Mouse (Mus musculus): ENCODE measurements at regions not wholly inside any gene's neighbourhood (a gene's known extent, or its start where the extent isn't known, plus 50 kb on each side); places are given as distances from the start of the nearest gene placed in this dataset.

DNA sequence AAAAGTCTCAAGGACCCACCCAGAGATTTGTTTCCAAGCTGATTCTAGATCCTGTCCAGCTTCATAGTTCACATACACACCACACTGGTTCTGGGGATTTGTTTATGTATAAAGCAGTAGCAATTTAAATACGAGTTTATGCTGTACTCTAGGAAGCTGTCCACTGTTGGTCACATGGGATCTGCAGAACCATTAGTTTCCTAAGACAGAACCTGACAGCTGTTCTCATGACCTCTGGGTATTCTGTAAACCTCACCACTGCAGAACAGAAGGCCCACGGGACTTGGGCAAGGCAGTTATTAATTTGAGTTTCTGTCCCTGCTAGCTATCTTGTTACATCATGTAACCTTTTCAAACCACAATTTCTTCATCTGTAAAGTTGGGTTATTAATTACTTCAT, 265.4 kb upstream of the Smlr1 start:
- TF ChIP-seq POLR2A (IDR thresholded peaks at IDR 0.05; ENCODE audit: low read depth, low read length) (no peak), NELFE (IDR thresholded peaks at IDR 0.05; ENCODE audit: low read depth, low read length) (no peak), CTCF (conservative IDR thresholded peaks at IDR 0.05 in 1 of 2, IDR thresholded peaks at IDR 0.05 in 1 of 2; ENCODE audit: low read depth in 2 of 2, low read length in 2 of 2) (no peak), RAD21 (IDR thresholded peaks at IDR 0.05; ENCODE audit: low read depth, low read length) (no peak), SMC3 (IDR thresholded peaks at IDR 0.05; ENCODE audit: low read depth, low read length) (no peak), JUN (IDR thresholded peaks at IDR 0.05; ENCODE audit: insufficient read depth, low read depth, low read length) (no peak), PAX5 (IDR thresholded peaks at IDR 0.05; ENCODE audit: low read length) (no peak), USF2 (conservative IDR thresholded peaks at IDR 0.05; ENCODE audit: low read depth, low read length) (no peak), ZC3H11A (IDR thresholded peaks at IDR 0.05; ENCODE audit: low read depth, low read length) (no peak)
